Mouse (Mus musculus): ENCODE data around the gene Slc38a10. TPM values are rescaled to one million over a fixed set of nuclear protein-coding genes. Genes with fewer than 3 reads are reported as not detected.

Slc38a10 gene
- total RNA-seq, 2 experiments from 2014 or later = 88.6 to 100 TPM

GRCm38 (mm10) chr11:120107796-120108195, 43.4 kb downstream of the Slc38a10 start:
- DNase-seq (ENCODE audit: low spot score in 2 of 2) = no peak

- no peak for DNase-seq (ENCODE audit: low spot score in 2 of 2)
These were observed 44.1 kb downstream of the Slc38a10 start for GRCm38 (mm10) chr11:120107026-120107425.

GRCm38 (mm10) chr11:120103431-120103997, 47.6 kb downstream of the Slc38a10 start:
- DNase-seq (ENCODE audit: low spot score in 2 of 2) = no peak

- DNase-seq (ENCODE audit: low spot score in 2 of 2) = peak in 1 of 2 experiments; percentile 54
These were observed 50.1 kb downstream of the Slc38a10 start for GRCm38 (mm10) chr11:120101036-120101435.

GRCm38 (mm10) chr11:120098588-120099511, 52.3 kb downstream of the Slc38a10 start, which contains the start of the genes Tepsin and Ndufaf8:
Tepsin (minus strand) TSS chr11:120098731.
Ndufaf8 (plus strand) TSS chr11:120098928.
- DNase-seq (ENCODE audit: low spot score in 2 of 2) = peak; percentile 90 to 94

- DNase-seq (ENCODE audit: low spot score in 2 of 2) = no peak
These were observed 58.1 kb downstream of the Slc38a10 start for GRCm38 (mm10) chr11:120092817-120093591.

GRCm38 (mm10) chr11:120090661-120091060, 60.5 kb downstream of the Slc38a10 start:
- DNase-seq (ENCODE audit: low spot score in 2 of 2) = no peak

GRCm38 (mm10) chr11:120086702-120087152, 64.4 kb downstream of the Slc38a10 start, which contains the start of gene Cep131:
Cep131 (minus strand) TSS chr11:120086827.
- peak; percentile 92 to 97 for DNase-seq (ENCODE audit: low spot score in 2 of 2)

GRCm38 (mm10) chr11:120085891-120086627, 65.1 kb downstream of the Slc38a10 start:
- DNase-seq (ENCODE audit: low spot score in 2 of 2) = peak in 1 of 2 experiments; percentile 56

- no peak for DNase-seq (ENCODE audit: low spot score in 2 of 2)
These were observed 70.9 kb downstream of the Slc38a10 start for GRCm38 (mm10) chr11:120080282-120080681.

- DNase-seq (ENCODE audit: low spot score in 2 of 2) = no peak
These were observed 75.0 kb downstream of the Slc38a10 start for GRCm38 (mm10) chr11:120076191-120076590.

GRCm38 (mm10) chr11:120072986-120073647, 78.0 kb downstream of the Slc38a10 start:
- no peak for DNase-seq (ENCODE audit: low spot score in 2 of 2)

GRCm38 (mm10) chr11:120071731-120072320, 79.3 kb downstream of the Slc38a10 start:
- DNase-seq (ENCODE audit: low spot score in 2 of 2) = no peak

GRCm38 (mm10) chr11:120071065-120071464, 80.1 kb downstream of the Slc38a10 start:
- no peak for DNase-seq (ENCODE audit: low spot score in 2 of 2)

- DNase-seq (ENCODE audit: low spot score in 2 of 2) = no peak
These were observed 80.7 kb downstream of the Slc38a10 start for GRCm38 (mm10) chr11:120070286-120070930.

GRCm38 (mm10) chr11:120069261-120069660, 81.9 kb downstream of the Slc38a10 start:
- DNase-seq (ENCODE audit: low spot score in 2 of 2) = no peak

- DNase-seq (ENCODE audit: low spot score in 2 of 2) = no peak
These were observed 83.3 kb downstream of the Slc38a10 start for GRCm38 (mm10) chr11:120067834-120068233.

GRCm38 (mm10) chr11:120065291-120065690, 85.9 kb downstream of the Slc38a10 start:
- DNase-seq (ENCODE audit: low spot score in 2 of 2) = peak; percentile 50 to 66

GRCm38 (mm10) chr11:120064668-120065040, 86.5 kb downstream of the Slc38a10 start:
- no peak for DNase-seq (ENCODE audit: low spot score in 2 of 2)

All from gastrocnemius, postnatal 4 days (tissue).